Mouse (Mus musculus): ENCODE measurements at regions not wholly inside any gene's neighbourhood (a gene's known extent, or its start where the extent isn't known, plus 50 kb on each side); places are given as distances from the start of the nearest gene placed in this dataset.
"Not testable (repeated sequence)": the region's sequence is repeated elsewhere in the genome, so short reads cannot be mapped to it uniquely, and the experiment has no call there.

DNA sequence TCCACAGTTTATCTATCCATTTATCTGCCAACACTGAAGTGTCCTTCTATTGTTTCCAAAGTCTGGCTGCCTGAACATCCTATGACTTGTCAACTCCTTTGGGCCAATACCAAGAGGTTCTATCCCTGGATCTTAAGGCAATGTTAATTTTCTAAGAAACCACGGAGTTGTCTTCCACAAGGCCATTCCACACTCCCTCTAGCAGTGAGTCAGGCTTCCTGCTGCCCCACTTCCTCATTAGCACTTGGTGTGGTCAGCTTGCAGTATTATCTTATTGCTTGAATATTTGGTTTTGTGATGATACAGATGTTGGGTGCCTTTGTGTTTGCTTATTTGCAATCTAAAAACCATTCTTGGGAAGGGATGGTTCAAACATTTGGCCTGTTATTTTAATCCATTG is 87.5 kb upstream of the Ppp2r2d start:
- intact Hi-C loops (cut with DNase I) = no loop called here
- DNase-seq = no peak

DNA sequence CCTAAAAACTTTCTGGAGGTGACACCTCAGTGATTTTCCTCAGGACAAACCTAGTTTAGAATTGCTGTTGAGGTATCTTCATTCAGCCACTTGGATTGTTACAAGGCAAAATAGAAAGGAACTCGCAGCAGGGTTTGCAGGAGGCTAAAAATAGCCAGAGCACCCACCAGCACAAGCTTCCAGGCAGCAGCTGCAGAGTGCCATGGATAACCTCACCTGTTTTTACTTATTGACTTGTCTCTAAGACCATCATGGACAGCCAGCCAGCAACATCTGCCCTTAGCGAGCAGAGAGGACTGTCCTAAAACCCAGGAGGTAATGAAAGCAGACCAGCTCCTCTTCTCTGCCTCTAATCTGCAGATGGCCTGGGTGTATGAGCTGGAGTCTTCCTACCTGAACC is 97.4 kb upstream of the Ppp2r2d start:
- intact Hi-C loops (cut with DNase I) = no loop called here
- no peak for DNase-seq

DNA sequence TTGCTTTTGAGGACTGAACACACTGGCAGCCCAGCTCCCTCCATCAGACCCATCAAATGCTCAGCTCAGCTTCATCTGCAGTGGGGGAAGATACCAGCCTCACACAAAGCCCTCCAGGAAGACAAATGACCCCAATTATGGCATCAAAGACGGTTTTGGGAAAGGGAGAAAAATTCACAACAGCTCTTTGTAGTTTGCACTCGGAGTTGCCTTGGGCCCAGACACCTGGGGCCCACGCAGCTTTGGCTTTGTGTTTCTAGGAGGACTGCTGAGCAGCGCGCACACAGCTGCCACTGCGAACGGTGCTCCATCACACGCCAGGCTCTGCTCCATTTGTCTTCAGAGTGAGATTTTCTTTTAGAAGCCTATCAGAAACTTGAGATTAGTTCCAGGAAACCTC is 99.3 kb upstream of the Ppp2r2d start:
- DNase-seq = no peak
- intact Hi-C loops (cut with DNase I) = no loop called here

DNA sequence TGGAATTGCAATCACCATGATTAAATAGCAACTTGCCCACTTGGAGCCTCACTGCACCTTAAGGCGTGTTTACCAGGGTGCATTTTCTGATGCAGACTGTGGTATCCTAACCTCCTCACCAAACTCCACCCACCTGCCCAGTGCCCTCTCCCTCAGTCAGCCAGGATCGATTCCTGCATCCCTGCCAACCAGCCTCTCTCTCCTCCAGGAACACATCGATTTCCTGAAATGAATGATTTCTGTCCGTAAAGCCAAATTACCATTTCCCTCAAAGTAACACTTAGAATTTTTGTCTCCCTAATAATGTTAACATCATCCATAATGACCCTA is 103.4 kb upstream of the Ppp2r2d start:
- DNase-seq = no peak
- intact Hi-C loops (cut with DNase I) = no loop called here

DNA sequence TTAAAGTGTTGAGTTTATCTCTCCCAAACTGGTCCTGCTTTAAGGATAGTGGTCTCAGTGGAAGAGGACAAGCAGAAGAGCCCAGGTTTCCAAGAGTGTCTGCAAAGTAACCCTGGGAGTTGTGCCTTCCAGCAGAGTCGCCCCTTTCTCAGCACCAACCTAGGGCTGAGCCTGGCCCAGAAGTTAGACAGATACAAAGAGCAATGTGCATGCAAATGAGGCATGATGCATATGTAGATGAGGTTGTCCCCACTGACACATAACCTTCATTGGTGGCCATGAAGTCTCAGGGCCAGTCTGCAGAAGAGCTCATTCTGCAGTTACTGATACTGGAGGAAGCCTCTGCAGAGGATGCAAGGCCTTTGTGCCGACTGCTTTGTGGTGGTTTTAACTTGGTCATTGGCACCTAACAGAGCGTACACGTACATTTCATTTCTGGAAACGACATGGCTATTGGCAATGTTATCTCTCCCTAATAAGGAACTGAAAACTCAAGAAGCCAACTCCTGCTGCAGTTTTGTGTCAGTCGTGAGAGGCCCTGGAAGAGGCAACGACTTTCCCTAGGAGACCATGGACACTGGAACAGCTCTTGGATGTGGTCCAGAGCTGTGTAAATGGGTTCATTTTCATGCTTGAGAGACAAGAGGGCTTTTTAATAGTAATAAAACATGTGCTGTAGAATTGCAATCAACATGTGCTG is 103.9 kb upstream of the Ppp2r2d start:
- intact Hi-C loops (cut with DNase I) = no loop called here

DNA sequence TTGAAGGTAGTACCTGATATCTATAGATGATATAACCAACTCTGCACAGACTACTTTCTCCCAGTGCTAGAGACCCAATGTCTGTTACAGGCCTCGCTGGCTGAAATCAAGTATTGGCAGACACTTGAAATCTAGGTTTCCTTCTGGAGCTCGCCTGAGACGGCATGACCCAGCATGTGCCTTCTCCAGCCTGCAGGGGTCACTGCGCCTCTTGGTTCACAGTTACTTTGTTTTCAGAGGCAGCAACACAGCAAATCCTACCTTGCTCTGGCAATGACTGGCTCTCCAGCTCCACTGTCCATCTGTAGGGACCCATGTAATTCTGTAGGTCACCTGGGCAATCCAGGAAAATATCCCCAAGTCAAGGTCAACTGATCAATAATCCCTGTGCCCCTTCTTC is 111.6 kb upstream of the Ppp2r2d start:
- peak; percentile 49 to 64 for DNase-seq
- intact Hi-C loops (cut with DNase I) = loop anchor here (2.0 kb wide), 1 partner anchor 95 kb away; no protein-coding TSS in a partner anchor

More for the DNA sequence above, 103.9 kb upstream of the Ppp2r2d start:
- no peak for DNase-seq

DNA sequence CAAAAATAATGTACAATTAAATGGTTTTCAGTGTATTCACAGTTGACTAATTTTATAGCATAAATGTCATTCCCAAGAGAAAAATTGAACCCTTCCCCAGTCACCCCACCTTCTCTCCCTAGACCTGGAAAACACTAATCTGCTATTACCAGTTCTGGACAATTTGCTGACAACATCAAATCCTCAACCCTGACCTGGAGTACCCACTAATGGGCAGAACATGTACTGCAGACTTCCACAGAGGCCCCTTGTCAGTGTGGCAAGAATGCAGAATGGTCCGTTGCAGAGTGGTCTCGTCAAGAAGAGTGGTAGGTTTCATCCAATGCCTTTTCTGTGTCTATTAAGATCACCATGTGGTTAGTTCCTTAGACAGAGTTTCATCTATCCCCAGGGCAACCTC is 121.0 kb upstream of the Ppp2r2d start:
- no peak for DNase-seq
- intact Hi-C loops (cut with DNase I) = no loop called here

DNA sequence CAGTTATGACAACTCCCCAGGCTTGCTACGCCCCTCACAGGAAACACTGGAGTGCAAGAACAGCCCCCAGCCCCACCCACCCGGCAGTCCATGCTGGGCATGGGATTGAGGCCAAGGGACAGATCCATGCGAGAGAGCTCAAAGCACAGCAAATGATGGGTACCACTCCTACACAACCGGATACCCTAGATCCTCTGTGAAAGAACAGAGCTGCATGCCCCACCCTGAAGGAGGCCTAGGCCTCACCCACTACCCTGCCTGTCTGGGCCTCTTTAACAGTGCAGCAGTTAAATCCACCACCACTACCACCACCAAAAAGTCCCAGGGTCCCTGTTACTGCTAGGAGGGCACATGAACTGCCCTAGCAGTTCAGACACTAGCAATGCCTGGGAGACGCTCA is 126.3 kb upstream of the Ppp2r2d start:
- DNase-seq = no peak
- intact Hi-C loops (cut with DNase I) = no loop called here

DNA sequence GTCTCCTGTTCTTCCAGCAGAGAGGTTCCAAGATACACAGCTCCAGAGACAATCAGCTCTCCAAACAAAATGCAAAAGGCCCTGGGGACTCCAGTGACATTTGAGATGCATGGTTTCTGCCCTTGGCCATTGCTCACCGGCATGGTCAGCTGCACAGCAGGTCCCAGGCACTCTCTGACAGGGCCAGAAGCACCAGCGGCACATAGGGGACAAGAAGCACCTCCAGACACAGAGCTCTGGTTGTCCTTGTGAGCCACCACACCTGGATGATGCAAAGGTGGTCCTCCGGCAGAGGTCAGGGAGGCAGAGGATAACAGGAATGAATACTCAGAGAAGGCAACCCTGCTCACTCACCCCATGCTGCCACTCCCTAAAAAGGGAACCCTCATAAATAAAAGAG is 126.8 kb upstream of the Ppp2r2d start:
- no peak for DNase-seq
- intact Hi-C loops (cut with DNase I) = no loop called here

DNA sequence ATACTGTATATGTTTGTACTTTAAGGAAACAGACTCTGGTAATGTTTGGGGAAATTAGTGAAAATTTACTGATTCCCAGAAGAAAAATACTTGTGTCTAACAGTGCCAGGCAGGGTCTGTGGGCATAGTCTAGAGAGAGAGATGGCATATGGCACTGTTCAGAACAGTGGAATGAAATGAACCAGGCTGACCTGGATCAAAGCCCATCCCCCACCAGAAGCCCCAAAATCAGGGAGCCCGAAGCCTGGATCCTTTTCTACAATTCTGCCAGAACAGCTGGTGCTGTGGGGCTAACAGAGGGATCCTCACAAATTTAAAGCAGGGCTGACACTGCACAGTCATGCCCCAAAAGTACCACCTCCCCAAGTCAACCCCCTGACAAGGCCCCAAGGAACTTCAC is 131.1 kb upstream of the Ppp2r2d start:
- DNase-seq = no peak
- intact Hi-C loops (cut with DNase I) = no loop called here

DNA sequence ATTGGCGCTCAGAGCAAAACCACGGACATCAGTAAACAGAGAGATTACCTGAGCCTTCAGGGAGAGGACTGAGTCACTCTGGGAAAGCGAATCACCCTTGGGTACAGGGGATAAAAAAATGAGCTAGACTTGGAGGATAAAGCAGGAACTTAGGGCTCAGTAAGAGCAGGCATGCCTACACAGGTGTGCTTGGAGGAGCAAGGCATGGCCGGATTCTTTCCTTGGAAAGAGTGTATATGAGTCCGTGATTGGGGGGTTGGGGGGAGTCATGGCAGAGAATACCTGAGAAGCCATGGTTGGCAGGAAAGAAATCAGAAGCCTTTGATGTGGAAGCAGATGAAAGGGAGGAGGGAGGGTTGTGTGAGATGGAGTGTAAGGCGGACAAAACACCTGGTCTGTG is 137.5 kb upstream of the Ppp2r2d start:
- DNase-seq = no peak
- intact Hi-C loops (cut with DNase I) = no loop called here

DNA sequence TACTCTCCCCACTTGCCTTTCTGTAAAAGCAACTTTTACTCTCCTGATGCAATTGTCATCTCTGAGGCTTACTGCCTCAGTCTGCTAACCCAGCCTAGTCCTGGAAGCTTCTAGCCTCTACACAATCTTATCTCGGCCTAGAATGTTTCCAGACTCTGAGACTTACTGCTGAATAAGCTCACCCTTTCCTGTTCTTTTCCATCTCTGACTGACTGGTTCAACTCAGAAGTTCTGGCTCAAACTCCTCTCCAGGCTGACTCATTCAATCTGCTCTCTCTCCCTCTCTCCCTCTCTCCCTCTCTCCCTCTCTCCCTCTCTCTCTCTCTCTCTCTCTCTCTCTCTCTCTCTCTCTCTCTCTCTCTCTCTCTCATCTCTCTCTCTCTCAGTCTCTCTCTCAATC is 146.3 kb upstream of the Ppp2r2d start:
- peak in 1 of 2 experiments; percentile 5 for DNase-seq
- intact Hi-C loops (cut with DNase I) = not testable (repeated sequence)

DNA sequence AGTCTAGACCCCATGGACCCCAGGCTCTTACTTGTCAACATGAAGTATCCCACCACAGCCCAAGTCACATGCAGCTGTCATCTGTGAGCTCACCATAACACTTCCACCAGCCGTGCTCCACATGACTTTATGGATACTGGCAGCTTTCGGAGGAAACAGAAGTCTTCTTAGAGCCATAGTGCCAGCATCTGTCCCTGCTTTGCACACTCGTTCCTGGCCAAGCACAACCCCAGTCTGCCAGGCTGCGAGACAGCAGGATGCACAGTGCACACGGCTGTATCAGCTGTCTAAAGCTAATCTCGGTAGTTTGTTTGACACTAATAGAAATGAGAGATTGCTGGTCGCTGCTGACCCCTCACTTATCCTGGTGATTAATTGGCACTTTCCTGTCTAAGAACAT is 163.7 kb upstream of the Ppp2r2d start:
- intact Hi-C loops (cut with DNase I) = no loop called here
- DNase-seq = no peak

DNA sequence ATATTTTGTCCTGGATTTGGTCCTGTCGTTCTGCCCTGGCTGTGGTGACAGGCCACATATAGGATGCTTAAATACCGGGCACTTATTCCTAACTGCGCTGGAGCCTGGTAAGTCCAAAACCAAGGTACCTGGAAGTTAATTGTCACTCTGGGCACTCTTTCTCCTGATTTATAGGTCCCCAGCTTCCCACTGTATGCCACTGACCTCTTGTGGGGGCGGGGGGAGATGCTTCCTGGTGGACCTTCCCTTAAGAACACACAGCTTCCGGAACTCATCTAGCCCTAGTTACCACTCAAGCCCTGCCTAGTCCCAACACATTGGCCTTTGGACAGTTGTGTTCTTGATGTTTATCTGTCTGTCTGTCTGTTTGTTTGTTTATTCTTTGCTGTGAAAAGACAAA is 165.3 kb upstream of the Ppp2r2d start:
- no peak for DNase-seq
- intact Hi-C loops (cut with DNase I) = no loop called here

DNA sequence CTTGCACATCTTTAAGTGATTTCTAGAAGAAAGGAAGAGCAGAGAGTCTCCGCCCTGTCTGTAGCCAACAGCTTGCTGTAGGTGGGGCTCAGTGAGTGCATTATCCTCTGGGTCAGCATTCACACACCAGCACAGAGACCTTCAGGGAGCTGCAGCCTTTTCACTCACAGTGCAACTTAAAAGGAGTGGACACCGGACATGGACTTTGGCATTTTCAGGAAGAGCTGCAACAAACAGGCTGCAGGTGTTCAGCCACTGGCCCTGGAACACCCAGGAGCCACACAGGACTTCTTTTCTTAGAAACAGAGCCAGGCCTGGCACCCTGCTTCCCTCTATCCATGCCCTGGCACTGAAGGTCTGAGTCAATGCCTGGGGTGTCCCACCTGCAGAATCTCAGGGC is 166.3 kb upstream of the Ppp2r2d start:
- intact Hi-C loops (cut with DNase I) = no loop called here
- no peak for DNase-seq

DNA sequence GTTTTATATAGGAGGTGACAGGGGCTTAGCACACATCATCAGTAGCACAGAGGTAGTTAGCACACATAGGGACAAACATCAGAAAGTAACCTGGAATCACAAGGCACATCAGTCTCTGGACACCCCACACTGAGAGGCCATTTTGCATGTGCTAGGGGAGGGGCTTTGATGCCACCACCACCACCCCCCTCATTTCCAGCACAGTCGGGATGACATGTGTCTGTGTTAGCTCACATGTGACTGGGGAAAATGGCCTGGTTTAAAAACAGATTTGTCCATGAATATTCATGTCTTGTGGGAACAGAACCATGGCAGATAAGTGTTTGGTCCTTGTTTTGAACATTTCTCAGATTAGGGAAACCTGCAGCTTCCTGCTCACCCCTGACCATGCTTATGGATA is 172.9 kb upstream of the Ppp2r2d start:
- intact Hi-C loops (cut with DNase I) = no loop called here

DNA sequence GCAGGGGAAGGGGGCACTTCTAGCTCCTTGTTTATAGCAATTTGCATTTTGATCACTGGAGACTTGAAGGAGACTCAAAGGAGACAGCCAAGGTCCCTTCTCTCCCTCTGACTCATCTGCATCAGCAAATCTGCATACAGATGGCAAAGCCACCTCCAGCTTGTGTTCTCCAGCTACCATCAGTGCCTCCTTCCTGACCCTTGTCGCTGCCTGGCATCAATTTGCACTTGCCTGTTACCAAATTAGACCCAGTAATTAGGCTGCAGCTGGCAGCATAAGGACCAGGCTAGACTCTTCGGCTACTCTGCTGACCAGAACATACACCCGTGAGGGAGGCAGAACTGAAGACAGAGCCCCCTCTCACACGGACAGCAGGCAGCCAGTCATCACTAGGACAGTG is 177.5 kb upstream of the Ppp2r2d start:
- intact Hi-C loops (cut with DNase I) = no loop called here
- DNase-seq = no peak

More for the DNA sequence above, 172.9 kb upstream of the Ppp2r2d start:
- DNase-seq = no peak

DNA sequence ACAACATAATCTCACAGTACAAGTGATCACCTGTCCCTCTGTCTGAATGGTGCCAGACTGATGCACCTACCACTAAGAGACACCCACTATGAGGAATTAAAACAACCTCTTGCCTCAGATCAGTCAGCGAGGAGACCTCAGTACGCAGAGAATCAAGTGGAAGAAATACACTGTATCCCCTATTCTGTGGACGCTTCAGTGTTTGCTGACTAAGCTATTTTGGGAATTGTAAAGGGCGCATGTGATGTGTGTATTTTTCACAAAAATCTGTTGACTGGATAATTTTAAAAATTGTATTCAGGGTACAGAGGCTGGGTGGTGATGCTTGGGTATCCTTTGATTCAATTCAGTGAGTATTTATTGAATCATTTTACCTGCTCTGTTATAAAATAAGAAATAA is 185.8 kb upstream of the Ppp2r2d start:
- intact Hi-C loops (cut with DNase I) = no loop called here

DNA sequence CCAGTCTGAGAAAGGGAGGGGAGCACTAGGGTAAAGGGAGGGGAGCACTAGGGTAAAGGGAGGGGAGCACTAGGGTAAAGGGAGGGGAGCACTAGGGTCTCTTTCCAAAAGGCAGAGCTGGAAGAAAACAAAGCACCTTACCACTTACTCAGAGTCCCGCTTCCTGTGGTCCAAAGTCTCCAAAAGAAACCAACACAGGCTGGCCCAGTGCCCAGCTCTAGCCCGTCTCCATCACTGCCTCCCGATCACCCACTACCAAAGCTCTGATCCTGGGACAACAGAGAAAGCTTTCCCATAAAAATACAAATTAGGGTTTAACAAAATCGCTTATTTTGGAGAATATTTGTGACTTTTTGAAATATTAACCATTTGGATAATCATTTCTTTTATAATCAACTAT is 188.4 kb upstream of the Ppp2r2d start:
- intact Hi-C loops (cut with DNase I) = no loop called here
- no peak for DNase-seq

More for the DNA sequence above, 185.8 kb upstream of the Ppp2r2d start:
- DNase-seq = no peak

DNA sequence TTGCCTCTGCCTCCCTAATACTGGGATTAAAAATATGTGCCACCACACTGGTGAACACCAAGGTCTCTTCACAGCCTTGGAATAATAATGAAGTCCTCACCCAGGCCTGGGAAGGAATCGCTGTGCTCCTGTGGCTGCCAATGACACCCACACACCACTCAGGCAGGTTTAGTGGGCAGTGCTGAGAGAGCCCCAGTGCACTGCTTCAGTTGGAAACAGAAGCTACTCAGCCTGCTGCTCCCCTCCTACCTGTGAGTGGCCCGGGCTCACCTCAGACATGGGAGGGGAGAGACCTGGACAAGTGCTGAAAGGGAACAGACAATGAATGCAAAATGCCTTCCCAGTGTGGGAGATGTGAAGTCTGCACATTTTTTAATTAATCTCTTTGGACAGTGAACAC is 188.8 kb upstream of the Ppp2r2d start:
- intact Hi-C loops (cut with DNase I) = no loop called here
- no peak for DNase-seq

DNA sequence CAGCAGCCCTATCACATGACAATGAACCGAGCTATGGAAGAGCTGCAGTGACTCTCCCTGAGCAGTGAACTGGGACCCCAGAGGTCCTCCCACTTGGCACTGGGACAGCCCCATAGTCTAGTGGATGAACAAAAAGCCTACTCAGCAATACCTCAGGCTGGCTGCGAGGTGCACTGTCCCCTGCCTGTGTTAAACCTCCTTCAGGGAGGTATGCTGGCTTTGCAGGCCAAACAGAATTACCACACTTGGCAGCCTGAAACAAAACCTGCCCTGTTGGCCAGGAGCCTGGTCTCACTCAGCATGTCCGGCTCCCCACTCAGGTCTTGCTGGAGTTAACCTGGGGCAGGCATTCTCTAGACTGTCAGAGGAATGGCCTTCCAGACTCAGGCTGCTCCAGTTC is 189.9 kb upstream of the Ppp2r2d start:
- peak in 1 of 2 experiments; percentile 12 for DNase-seq
- intact Hi-C loops (cut with DNase I) = no loop called here

DNA sequence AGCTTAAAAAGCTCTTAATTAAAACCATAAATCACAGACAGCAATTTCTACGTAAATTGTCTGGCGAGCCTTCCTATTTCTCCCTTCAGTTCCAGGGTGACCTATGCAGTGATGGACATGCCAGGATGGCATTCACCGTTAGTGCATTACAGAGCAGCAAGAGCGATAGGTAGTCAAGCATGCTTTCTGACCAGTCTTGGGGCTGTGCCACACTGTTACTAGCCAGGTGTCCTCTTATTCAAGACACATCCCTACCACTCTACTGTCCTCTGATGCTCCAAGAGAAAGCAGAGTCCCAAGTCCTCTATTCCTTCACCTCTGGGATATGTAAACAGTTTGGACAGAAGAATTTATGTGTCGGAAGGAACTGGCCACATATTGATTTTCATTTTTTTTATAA is 194.9 kb upstream of the Ppp2r2d start:
- no peak for DNase-seq
- intact Hi-C loops (cut with DNase I) = no loop called here

DNA sequence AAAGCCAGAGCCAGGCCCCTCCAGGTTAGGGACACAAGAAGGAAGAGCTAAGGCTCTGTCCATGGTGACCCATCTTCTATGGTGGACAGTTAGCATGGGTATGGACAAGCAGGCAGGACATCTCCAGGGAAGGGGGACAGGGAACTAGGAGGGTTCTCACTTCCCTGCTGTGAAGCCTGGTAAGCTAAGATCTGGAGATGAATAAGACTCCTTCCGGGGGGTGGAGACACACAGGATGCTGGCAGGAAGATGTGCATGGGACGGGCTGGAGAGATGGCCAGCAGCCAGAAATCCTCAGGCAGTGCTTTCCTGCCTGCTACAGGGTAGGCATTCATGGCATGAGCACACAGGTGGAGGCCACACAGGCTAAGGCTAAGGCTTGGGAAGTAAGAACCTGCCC is 198.2 kb upstream of the Ppp2r2d start:
- no peak for DNase-seq
- intact Hi-C loops (cut with DNase I) = no loop called here

Measured in heart, postnatal 10 days (tissue).